Mouse (Mus musculus) bone marrow macrophage, adult 2 months (primary cell): ENCODE data around the gene Slc2a1.

ENCODE experiments used
- CTCF ChIP-seq: IDR thresholded peaks from 2 replicates; pipeline ENCODE4 v1.5.1; 2012; ENCODE audit warnings: low read depth, mild to moderate bottlenecking, low read length, moderate library complexity
- POLR2A ChIP-seq: IDR thresholded peaks from 2 replicates; pipeline ENCODE4 v1.6.1; 2012; ENCODE audit warnings: mild to moderate bottlenecking, low read depth, low read length, borderline replicate concordance

DNA sequence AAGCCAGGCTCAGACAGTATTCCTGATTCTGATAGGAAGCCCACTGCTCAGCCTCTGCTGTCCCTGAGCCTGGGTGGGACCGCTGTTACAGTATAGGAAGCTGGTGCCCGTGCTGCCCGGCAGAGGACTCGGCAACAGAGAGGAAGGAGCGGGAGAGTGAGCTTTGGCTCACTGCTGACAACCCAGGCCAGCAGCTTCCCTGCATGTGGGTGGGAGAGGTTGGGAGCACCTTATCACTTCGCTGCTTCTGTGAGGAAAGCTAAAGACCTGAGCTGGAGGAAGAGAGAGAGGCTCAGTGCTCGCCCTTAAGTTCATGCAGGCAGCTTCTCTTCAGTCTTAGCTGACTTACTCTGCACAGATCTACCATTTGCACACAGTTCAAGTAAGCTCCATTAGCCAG lies 20.0 kb downstream of the Slc2a1 start:
- TF ChIP-seq CTCF = no peak
- no peak for TF ChIP-seq POLR2A
